Mouse (Mus musculus): ENCODE data around the gene Fam163a.

Fam163a gene

DNA sequence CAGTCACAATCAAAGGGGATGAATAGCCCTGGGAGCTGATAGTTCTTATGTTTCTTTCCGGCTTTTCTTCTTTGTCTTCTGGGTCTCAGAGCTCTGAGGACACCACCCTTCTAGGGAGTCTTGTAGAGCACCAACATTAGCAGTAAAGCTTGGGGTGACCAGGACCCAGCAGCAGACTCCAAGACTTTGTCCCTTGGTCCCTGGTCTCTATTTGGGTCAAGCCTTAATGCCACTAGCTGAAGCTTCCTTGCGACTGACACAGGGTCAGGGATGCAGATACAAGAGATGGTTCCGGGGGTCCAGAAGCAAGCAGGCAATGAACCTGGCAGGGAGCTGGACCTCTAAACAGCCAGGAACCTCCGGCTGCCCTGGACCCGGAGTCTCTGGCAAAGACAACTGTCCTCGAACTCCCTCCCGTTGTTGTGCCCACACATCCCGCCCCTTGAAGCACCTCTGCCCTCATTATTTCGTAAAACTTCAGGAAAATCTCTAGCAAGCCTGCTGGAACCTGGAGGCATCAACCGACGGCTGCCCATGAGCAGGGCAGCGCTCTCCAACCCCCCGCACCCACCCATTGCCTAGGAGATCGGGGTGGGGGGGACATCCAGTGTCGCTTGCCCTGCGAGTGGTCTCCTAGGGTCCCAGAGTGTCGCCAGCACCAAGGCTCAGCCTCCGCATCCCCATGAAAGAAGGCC, 718 bp downstream of the Fam163a start:
- intact Hi-C loops (cut with DNase I), result no loop called here

DNA sequence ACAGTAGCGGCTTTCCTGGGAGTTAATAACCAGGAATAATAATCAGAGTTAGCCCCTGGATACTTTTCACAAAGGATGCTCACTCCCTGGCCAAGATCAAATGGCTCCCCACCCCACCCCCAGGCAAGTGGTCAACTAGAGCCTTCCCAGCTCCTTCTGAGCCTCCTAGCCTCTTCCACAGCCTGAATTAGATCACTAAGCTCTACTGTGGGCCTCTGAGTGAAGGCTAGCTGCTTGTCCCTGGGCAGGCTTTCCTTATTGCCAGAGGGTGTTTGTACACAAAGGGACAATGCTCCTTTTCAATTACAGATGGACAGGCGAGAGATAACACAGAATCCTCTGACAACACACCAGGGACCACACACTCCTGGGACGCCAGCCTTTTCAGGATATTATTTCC, 2.2 kb downstream of the Fam163a start:
- intact Hi-C loops (cut with DNase I), result no loop called here

- intact Hi-C loops (cut with DNase I), result no loop called here
Observed at GRCm38 (mm10) chr1:156201069-156201468, 3.8 kb downstream of the Fam163a start.

- intact Hi-C loops (cut with DNase I), result no loop called here
Observed at GRCm38 (mm10) chr1:156197588-156197987, 7.2 kb downstream of the Fam163a start.

DNA sequence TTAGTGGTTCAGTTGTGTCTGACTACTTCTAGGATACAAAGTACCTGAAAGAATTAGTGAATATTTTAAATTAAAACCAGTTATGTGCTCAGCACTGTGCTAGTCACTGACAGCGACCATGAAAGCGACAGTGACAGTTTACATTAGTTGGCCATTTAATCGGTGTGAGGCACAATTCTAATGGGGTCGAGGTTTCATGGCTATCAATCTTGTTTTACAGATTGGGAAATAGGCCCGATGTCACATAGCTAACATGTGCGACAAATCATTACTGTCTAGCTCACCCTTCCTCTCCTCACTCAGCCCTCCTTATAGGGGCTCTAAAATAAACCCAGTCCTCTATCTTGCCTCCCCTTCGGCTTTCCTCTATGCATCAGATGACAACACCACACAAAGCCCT, 11.5 kb downstream of the Fam163a start:
- intact Hi-C loops (cut with DNase I), result no loop called here

DNA sequence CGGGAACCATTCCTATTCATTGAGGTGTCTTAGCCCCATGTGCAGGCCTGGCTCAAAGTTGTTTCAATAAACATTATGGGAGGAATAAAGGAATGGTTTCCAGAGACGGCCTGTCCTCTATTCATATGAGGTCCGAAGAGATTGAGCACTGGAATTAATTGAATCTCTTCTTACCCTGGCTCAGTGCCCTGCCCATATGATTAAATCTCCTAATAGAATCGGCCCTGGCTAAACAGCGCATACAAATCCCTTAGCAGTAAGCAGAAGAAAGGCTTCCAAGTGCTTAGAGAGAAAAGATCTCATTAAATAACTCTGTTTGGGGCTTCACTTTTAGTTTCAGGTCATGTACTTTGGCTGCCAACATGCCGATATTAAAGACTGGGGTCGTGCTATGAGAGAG, 12.0 kb downstream of the Fam163a start:
- intact Hi-C loops (cut with DNase I), result no loop called here

GRCm38 (mm10) chr1:156186646-156187045, 18.2 kb downstream of the Fam163a start:
- intact Hi-C loops (cut with DNase I), result no loop called here

DNA sequence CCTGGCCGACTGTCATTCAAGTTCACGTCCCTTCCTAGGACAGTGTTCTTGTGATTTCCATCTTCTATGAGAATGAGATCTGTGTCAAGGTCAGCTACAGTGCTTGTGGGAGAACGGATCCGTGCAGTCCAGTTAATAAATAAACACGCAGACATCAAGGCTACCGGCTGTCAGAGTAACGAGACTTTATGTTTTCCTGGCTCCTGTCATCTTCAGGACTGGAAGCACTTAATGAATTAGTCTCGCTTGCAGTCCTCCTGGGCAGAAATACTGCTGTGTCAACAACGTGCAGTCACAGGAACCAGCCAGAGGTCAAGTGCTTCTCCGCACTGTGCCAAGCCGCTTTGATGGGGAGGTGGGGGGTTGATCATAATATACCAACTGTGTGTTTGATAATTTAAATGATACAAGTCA, 20.7 kb downstream of the Fam163a start:
- intact Hi-C loops (cut with DNase I), result no loop called here

DNA sequence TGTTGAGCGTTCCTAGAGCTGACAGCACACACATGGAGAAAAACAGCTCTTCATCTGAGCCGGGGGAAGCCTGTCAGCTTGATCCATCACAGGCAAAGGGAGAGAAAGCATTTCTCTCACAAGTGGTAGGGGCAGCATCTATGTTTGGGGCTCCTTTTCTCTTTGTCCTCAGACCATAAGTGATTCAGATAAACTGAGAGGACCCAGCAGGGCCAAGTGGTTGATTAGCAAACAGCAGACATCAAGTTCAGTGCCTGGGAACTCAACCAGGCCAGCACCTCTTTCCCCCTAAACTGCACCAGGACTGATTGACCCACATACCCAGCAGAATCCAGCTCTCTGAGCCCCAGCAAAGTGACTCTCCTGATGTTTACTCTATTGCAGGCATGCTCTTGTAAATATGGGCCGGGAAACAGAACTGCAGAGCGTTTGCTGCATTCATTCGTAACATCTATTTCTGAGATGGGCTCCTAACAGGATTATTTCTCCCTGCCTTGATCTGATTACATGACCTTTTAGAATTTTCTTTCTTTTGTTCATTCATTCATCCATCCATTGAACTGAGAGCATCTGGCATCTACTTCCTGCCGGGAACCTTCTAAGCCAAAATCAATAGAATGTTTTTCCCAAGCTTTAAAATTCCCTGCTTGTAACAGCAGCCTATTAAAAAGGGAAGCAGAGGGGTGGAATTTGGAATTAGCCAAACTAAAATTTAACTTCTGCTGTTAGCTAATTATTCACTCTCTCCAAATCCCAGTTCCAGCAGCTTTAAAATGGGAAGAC, 21.5 kb downstream of the Fam163a start:
- intact Hi-C loops (cut with DNase I), result no loop called here

- intact Hi-C loops (cut with DNase I), result no loop called here
Observed at GRCm38 (mm10) chr1:156179875-156180274, 25.0 kb downstream of the Fam163a start.

- intact Hi-C loops (cut with DNase I), result no loop called here
Observed at GRCm38 (mm10) chr1:156168737-156169136, 36.1 kb downstream of the Fam163a start.

DNA sequence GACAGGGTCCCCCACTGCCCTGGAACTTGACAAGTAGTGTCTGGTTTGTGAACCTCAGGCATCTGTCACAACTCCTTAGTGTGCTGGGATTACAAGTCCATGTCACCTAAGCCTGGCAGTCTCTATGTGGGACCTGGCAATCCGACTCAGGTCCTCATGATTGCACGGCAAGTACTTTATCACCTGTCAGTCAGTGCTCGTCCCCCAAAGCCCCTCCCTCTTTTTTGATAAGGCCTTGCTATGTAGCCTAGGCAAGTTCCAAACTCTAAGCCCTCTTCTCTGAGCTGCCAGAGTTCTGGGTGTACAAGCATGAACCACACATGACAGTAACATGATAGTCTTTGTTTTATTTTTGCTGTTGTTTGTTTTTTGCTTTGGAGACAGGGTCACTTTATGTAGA, 88.1 kb downstream of the Fam163a start:
- intact Hi-C loops (cut with DNase I), result no loop called here

DNA sequence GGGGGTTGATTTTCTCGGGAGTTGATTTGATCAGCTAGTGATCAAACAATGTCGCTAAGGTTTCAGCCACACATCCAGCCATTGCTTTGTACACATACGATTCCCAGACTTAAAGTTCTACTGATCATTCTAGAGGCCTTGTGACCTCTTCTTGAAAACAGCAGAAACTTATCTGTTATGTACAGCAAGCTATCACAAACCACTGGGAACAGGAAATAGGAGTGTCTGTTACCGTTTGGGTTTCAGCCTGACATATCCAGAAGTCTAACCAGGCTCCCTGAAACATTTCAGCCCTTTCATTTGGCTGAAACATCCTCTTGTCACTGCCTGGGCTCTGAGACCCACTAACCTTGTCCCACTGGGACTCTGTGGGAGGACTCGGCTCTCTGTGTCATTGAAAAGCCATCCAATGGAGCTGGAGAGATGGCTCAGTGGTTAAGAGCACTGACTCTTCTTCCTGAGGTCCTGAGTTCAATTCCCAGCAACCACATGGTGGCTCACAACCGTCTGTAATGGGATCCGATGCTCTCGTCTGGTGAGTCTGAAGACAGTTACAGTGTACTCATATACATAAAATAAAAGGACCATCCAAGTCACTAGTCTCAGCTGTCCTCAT, 90.8 kb downstream of the Fam163a start:
- intact Hi-C loops (cut with DNase I), result no loop called here

- intact Hi-C loops (cut with DNase I), result no loop called here
Observed at GRCm38 (mm10) chr1:156112142-156112541, 92.7 kb downstream of the Fam163a start.

- intact Hi-C loops (cut with DNase I), result no loop called here
Observed at GRCm38 (mm10) chr1:156111728-156112127, 93.1 kb downstream of the Fam163a start.

DNA sequence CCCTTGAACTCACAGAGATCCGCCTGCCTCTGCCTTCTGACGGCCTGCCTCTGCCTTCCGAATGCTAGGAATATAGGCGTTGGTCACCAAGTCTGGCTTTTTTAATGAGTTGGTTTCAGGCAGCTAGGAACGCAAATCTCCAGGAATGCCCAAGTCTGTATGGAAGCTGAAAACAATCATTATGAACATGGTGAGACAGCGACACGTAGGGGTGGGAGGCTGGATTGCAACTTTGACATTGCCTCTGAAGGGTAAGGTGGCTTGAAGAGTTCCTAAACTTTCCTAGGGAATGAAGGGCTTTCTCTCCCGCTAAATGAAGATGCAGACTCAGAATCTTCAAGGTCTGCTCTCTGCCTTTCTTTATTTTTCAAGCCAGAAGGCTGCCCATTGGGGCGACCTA, 93.7 kb downstream of the Fam163a start:
- intact Hi-C loops (cut with DNase I), result no loop called here

- intact Hi-C loops (cut with DNase I), result no loop called here
Observed at GRCm38 (mm10) chr1:156108400-156108799, 96.4 kb downstream of the Fam163a start.

DNA sequence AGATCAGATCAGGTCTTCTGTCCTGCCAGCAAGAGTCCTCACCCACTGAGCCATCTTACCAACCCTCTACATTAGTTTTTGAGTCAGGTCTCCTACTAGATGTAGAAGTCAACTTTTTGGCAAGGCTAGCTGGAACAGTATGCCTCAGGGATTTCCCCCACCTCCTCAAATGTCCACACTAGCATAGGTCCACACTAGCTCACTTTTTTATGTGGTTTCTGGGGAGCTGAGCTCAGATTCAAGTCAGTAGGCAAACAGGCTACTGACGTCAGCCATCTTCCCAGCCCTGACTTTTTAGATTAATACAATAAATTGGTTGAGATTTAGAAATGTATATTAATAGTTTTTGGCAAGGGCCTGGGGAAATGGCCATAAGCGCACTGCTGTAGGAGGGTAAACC, 97.4 kb downstream of the Fam163a start:
- intact Hi-C loops (cut with DNase I), result no loop called here

GRCm38 (mm10) chr1:156105381-156105780, 99.4 kb downstream of the Fam163a start:
- intact Hi-C loops (cut with DNase I), result no loop called here

GRCm38 (mm10) chr1:156103763-156104162, 101.1 kb downstream of the Fam163a start:
- intact Hi-C loops (cut with DNase I), result no loop called here

- intact Hi-C loops (cut with DNase I), result no loop called here
Observed at GRCm38 (mm10) chr1:156091811-156092210, 113.0 kb downstream of the Fam163a start.

- intact Hi-C loops (cut with DNase I), result no loop called here
Observed at GRCm38 (mm10) chr1:156090042-156090441, 114.8 kb downstream of the Fam163a start.

Measured in adrenal gland (tissue).